Mouse (Mus musculus): ENCODE results near the gene Carmil1. TPM values are rescaled to one million over a fixed set of nuclear protein-coding genes. Genes with fewer than 3 reads are reported as not detected.

The Carmil1 gene
- polyA plus RNA-seq, 1 experiment from 2014 or later, result 48.6 TPM

DNA sequence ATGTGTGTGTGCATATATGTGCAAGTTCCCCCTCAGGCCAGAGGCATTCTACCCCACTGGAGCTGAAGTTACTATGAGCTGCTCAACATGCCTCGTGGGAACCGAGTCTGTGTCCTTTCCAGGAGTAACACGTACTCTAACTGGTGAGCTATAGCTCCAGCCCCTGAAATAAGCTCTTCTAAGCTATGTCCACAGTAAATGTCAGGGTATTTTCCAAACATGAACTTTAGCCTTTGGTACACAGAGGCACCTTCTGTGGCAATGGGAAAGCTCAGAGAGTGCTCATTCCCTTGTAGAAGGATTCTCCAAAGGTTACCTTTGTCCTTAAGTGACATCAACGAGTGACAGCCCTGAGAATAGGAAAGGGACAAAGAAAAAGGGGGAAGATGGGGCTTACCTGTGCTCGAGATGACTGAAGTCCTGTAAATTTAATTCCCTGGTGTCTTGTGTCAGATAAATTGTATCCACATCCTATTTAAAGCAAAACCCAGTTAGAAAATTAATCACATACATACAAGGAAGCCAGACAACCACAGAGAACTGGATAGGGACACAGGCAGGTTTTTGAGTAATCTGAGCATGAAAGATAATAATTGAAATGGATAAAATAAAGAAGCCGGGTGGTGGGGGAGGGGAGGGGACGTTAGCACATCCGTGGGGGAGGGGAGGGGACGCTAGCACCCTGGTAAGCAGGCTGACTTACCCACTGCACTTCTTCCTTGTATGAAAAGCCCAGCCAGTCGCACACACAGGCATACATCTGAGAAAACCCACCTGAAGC is 126.1 kb downstream of the Carmil1 start:
- Histone ChIP-seq H3K9me3 (ENCODE audit: control insufficient read depth, low read length) (no peaks in the 10 kb centered on the region), H3K36me3 (ENCODE audit: control insufficient read depth, insufficient read depth, low read length) (no peaks in the 10 kb centered on the region), H3K4me1 (ENCODE audit: control insufficient read depth, insufficient read depth, low read length) (0 out of 2 replicates have a peak, but pooled peaks cover 5% of the 10 kb centered on the region), H3K9ac (ENCODE audit: low read depth, low read length) (no peak overlapping the region), H3K27ac (ENCODE audit: low read depth, low read length) (no peak overlapping the region), H3K4me2 (replicated peaks; ENCODE audit: low read depth, low read length) (no peak overlapping the region), H3K4me3 (ENCODE audit: low read length) (no peak overlapping the region), H3K27me3 (ENCODE audit: control insufficient read depth, insufficient read depth, low read length) (no peaks in the 10 kb centered on the region)
- 48% methylated on average over 10 of the region's 10 CpGs for WGBS
- ATAC-seq (ENCODE audit: low FRiP score, low TSS enrichment), result no peak

DNA sequence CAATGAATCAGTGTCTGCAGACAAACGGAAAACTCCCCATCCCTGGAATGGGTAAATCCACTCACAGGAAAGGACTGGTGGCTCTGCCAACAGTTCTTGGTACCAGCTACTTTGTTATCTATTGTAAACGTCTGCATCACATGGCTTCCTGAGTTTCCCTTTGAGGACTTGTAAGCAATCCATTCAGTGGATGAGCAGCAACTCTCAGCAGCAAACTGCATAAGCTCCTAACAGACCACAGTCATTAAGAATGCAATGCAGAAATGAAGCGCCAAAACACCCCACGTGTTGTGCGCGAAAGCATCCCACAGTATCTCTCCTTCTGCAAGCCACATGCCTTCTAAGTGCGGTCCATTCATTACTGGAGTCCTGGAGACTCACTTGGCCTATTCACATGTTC is 128.0 kb downstream of the Carmil1 start:
- H3K4me1 ChIP-seq (ENCODE audit: control insufficient read depth, insufficient read depth, low read length), result 0 out of 2 replicates have a peak, but pooled peaks cover 5% of the 10 kb centered on the region

DNA sequence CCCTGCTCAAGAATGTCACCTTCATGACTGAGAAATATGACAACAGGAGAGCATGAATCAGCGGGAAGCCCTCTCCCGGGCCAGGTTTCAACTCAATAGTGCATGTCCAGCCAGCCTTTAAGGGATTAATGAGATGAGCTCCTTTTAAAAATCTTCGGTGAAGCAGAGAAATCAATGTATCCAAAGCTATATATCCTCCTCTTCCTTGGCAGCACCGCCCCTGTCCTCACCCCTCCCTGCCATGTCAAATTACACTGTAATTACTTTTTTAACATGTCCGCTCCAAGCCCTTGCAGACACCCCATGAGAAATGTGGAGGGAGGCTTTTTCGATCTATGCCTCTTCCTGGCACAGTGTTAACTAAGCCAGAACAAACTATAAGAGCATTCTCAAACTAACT is 129.3 kb downstream of the Carmil1 start:
- peak; percentile 72 for ATAC-seq (ENCODE audit: low FRiP score, low TSS enrichment)
- no peak overlapping the region for H3K27ac ChIP-seq (ENCODE audit: low read depth, low read length)
- no peak overlapping the region for H3K4me2 ChIP-seq (replicated peaks; ENCODE audit: low read depth, low read length)

More for the DNA sequence above, 128.0 kb downstream of the Carmil1 start:
- H3K36me3 ChIP-seq (ENCODE audit: control insufficient read depth, insufficient read depth, low read length), result no peaks in the 10 kb centered on the region
- 76% methylated on average over 7 of the region's 7 CpGs for WGBS
- no peaks in the 10 kb centered on the region for H3K27me3 ChIP-seq (ENCODE audit: control insufficient read depth, insufficient read depth, low read length)
- no peak overlapping the region for H3K4me3 ChIP-seq (ENCODE audit: low read length)
- ATAC-seq (ENCODE audit: low FRiP score, low TSS enrichment), result no peak
- H3K9ac ChIP-seq (ENCODE audit: low read depth, low read length), result no peak overlapping the region
- H3K27ac ChIP-seq (ENCODE audit: low read depth, low read length), result no peak overlapping the region
- no peaks in the 10 kb centered on the region for H3K9me3 ChIP-seq (ENCODE audit: control insufficient read depth, low read length)
- no peak overlapping the region for H3K4me2 ChIP-seq (replicated peaks; ENCODE audit: low read depth, low read length)

DNA sequence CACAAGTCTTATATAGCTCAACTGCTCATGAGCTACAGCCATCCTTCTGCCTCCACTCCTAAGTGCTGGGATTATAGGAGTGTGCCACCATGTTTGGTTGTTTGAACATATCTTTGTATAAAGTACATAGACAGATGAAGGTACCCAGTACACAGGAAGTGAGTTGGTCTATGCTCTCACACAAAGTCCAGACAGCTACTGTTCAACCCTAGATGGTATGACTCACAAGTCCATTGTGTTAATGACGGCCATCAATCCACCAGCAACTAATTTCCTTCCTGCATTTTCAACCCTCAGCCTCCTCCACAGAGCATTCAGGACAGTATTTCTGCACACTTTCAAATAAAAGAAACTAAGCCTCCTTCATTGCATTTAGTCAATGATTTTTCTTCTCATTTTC is 132.0 kb downstream of the Carmil1 start:
- Histone ChIP-seq H3K27ac (ENCODE audit: low read depth, low read length) (no peak overlapping the region), H3K27me3 (ENCODE audit: control insufficient read depth, insufficient read depth, low read length) (no peaks in the 10 kb centered on the region), H3K4me1 (ENCODE audit: control insufficient read depth, insufficient read depth, low read length) (0 out of 2 replicates have a peak, but pooled peaks cover 5% of the 10 kb centered on the region), H3K4me3 (ENCODE audit: low read length) (no peak overlapping the region), H3K36me3 (ENCODE audit: control insufficient read depth, insufficient read depth, low read length) (no peaks in the 10 kb centered on the region), H3K9ac (ENCODE audit: low read depth, low read length) (no peak overlapping the region), H3K9me3 (ENCODE audit: control insufficient read depth, low read length) (no peaks in the 10 kb centered on the region), H3K4me2 (replicated peaks; ENCODE audit: low read depth, low read length) (no peak overlapping the region)
- no peak for ATAC-seq (ENCODE audit: low FRiP score, low TSS enrichment)
- WGBS, result 74% methylated on average over 1 of the region's 1 CpGs

More for the DNA sequence above, 129.3 kb downstream of the Carmil1 start:
- no peak overlapping the region for H3K4me3 ChIP-seq (ENCODE audit: low read length)
- no peaks in the 10 kb centered on the region for H3K27me3 ChIP-seq (ENCODE audit: control insufficient read depth, insufficient read depth, low read length)
- no peaks in the 10 kb centered on the region for H3K9me3 ChIP-seq (ENCODE audit: control insufficient read depth, low read length)
- H3K4me1 ChIP-seq (ENCODE audit: control insufficient read depth, insufficient read depth, low read length), result 0 out of 2 replicates have a peak, but pooled peaks cover 5% of the 10 kb centered on the region
- no peaks in the 10 kb centered on the region for H3K36me3 ChIP-seq (ENCODE audit: control insufficient read depth, insufficient read depth, low read length)
- H3K9ac ChIP-seq (ENCODE audit: low read depth, low read length), result no peak overlapping the region
- 44% methylated on average over 6 of the region's 6 CpGs for WGBS

DNA sequence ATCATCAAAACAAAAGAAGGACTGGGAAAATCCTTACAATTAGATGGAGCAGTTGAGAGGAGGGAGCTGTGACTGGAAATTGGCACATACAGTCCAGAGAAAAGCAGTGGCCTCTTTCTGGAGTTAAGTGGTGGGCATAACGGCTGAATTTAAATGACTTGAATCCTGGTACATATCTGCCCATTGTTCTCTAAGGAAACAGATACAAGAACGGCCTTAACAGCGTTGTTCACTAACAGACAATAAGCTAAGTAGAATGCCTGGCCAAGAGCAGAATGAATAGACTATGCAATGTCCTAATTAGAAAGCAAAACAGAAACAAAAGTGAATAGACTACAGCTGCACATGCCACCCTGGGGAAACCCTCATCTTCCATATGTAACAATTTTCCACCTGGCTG is 133.6 kb downstream of the Carmil1 start:
- H3K4me1 ChIP-seq (ENCODE audit: control insufficient read depth, insufficient read depth, low read length), result 0 out of 2 replicates have a peak, but pooled peaks cover 5% of the 10 kb centered on the region
- no peaks in the 10 kb centered on the region for H3K27me3 ChIP-seq (ENCODE audit: control insufficient read depth, insufficient read depth, low read length)
- no peak overlapping the region for H3K9ac ChIP-seq (ENCODE audit: low read depth, low read length)
- H3K27ac ChIP-seq (ENCODE audit: low read depth, low read length), result no peak overlapping the region
- H3K4me3 ChIP-seq (ENCODE audit: low read length), result no peak overlapping the region
- H3K4me2 ChIP-seq (replicated peaks; ENCODE audit: low read depth, low read length), result no peak overlapping the region
- no peaks in the 10 kb centered on the region for H3K9me3 ChIP-seq (ENCODE audit: control insufficient read depth, low read length)
- ATAC-seq (ENCODE audit: low FRiP score, low TSS enrichment), result no peak
- H3K36me3 ChIP-seq (ENCODE audit: control insufficient read depth, insufficient read depth, low read length), result no peaks in the 10 kb centered on the region
- WGBS, result 91% methylated on average over 3 of the region's 3 CpGs

DNA sequence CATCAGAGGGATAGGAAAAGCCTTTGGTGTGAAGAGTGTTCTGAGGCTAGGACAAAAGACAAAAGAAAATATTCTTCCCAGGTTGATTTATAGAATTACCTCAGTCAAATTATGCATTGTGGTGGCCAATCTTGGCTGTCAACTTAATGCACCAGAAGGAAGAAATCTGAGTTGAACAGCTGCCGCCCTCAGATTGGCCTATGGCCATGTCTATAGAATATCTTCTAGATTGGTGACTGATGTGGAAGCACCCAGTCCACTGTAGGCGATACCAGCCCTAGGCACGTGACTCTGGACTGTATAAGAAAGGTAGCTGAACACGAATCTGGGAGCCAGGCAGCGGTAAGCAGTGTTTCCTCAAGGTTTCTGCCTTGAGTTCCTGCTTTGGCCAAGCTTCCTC is 134.1 kb downstream of the Carmil1 start:
- no peak overlapping the region for H3K9ac ChIP-seq (ENCODE audit: low read depth, low read length)
- H3K27ac ChIP-seq (ENCODE audit: low read depth, low read length), result no peak overlapping the region
- no peaks in the 10 kb centered on the region for H3K36me3 ChIP-seq (ENCODE audit: control insufficient read depth, insufficient read depth, low read length)
- no peak overlapping the region for H3K4me2 ChIP-seq (replicated peaks; ENCODE audit: low read depth, low read length)
- H3K27me3 ChIP-seq (ENCODE audit: control insufficient read depth, insufficient read depth, low read length), result no peaks in the 10 kb centered on the region
- H3K4me1 ChIP-seq (ENCODE audit: control insufficient read depth, insufficient read depth, low read length), result 0 out of 2 replicates have a peak, but pooled peaks cover 3% of the 10 kb centered on the region
- no peak for ATAC-seq (ENCODE audit: low FRiP score, low TSS enrichment)
- no peak overlapping the region for H3K4me3 ChIP-seq (ENCODE audit: low read length)
- H3K9me3 ChIP-seq (ENCODE audit: control insufficient read depth, low read length), result no peaks in the 10 kb centered on the region
- whole genome bisulfite sequencing, result 93% methylated on average over 5 of the region's 5 CpGs

DNA sequence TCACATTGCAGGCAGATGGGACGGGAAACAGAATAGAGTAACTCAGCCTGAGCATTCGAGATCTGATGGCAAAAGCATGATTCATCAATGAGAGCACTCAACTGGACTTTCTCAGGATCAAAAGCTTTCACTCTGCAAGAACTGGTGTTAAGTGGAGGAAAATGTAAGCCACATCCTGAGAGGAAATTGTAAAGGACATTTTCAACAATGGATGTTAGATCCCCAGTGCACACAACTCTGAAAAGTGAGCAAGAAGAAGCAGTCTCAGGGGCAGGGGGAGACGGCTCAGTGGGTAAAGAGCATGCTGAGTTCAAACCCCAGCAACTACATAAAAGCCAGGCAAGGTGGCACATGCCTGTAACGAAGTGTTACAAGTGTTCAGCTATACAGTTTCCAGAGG is 135.7 kb downstream of the Carmil1 start:
- no peak overlapping the region for H3K27ac ChIP-seq (ENCODE audit: low read depth, low read length)
- H3K9ac ChIP-seq (ENCODE audit: low read depth, low read length), result no peak overlapping the region
- no peak overlapping the region for H3K4me2 ChIP-seq (replicated peaks; ENCODE audit: low read depth, low read length)
- WGBS, result 75% methylated on average over 4 of the region's 4 CpGs
- no peaks in the 10 kb centered on the region for H3K36me3 ChIP-seq (ENCODE audit: control insufficient read depth, insufficient read depth, low read length)
- no peaks in the 10 kb centered on the region for H3K4me1 ChIP-seq (ENCODE audit: control insufficient read depth, insufficient read depth, low read length)
- H3K9me3 ChIP-seq (ENCODE audit: control insufficient read depth, low read length), result no peaks in the 10 kb centered on the region
- no peaks in the 10 kb centered on the region for H3K27me3 ChIP-seq (ENCODE audit: control insufficient read depth, insufficient read depth, low read length)
- no peak for ATAC-seq (ENCODE audit: low FRiP score, low TSS enrichment)
- no peak overlapping the region for H3K4me3 ChIP-seq (ENCODE audit: low read length)

DNA sequence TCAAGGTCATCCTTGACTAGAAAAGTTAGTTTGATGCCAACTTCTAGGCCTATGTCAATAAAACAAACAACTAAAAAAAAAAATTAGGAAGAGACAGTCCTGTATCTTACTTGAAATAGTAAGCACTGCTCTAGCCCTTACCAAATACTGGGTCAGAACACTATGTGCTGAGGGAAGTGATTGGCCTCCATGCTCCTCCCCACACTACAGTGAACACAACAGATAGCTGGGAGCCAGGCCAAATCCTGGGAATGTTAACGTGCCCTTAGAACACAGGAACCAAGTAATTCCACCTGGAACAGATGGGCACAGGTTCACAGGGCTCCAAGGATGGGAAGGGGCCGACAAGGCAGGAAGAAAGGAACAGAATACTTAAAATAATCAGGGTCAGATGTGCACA is 136.5 kb downstream of the Carmil1 start:
- no peak overlapping the region for H3K9ac ChIP-seq (ENCODE audit: low read depth, low read length)
- WGBS, result 70% methylated on average over 2 of the region's 2 CpGs
- no peaks in the 10 kb centered on the region for H3K4me1 ChIP-seq (ENCODE audit: control insufficient read depth, insufficient read depth, low read length)
- no peak for ATAC-seq (ENCODE audit: low FRiP score, low TSS enrichment)
- no peak overlapping the region for H3K27ac ChIP-seq (ENCODE audit: low read depth, low read length)
- H3K36me3 ChIP-seq (ENCODE audit: control insufficient read depth, insufficient read depth, low read length), result no peaks in the 10 kb centered on the region
- no peak overlapping the region for H3K4me3 ChIP-seq (ENCODE audit: low read length)
- H3K9me3 ChIP-seq (ENCODE audit: control insufficient read depth, low read length), result no peaks in the 10 kb centered on the region
- H3K27me3 ChIP-seq (ENCODE audit: control insufficient read depth, insufficient read depth, low read length), result no peaks in the 10 kb centered on the region
- no peak overlapping the region for H3K4me2 ChIP-seq (replicated peaks; ENCODE audit: low read depth, low read length)

DNA sequence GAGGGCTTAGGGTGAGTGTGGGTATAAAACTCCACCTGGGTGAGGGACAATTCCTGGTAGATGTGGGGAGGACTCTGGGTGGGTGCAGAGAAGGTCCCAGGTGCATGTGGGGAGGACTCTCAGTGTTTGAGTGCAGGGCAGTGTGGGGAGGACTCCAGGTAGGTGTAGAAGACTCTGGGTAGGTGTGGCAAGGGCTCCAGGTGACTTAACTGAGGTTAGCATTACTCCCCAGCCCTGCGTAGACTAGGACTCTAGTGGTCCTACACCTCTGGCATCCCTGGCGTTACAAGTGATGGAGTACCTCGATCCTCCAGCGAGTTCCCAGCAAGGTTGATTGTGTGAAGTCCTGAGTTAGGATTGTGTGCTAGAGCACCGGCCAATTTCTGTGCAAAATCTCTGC is 143.8 kb downstream of the Carmil1 start:
- Histone ChIP-seq H3K4me2 (replicated peaks; ENCODE audit: low read depth, low read length) (no peak overlapping the region), H3K9ac (ENCODE audit: low read depth, low read length) (no peak overlapping the region), H3K36me3 (ENCODE audit: control insufficient read depth, insufficient read depth, low read length) (peaks cover 4% of the 10 kb centered on the region), H3K9me3 (ENCODE audit: control insufficient read depth, low read length) (no peaks in the 10 kb centered on the region), H3K4me1 (ENCODE audit: control insufficient read depth, insufficient read depth, low read length) (no peaks in the 10 kb centered on the region), H3K27me3 (ENCODE audit: control insufficient read depth, insufficient read depth, low read length) (no peaks in the 10 kb centered on the region), H3K27ac (ENCODE audit: low read depth, low read length) (no peak overlapping the region), H3K4me3 (ENCODE audit: low read length) (no peak overlapping the region)
- 94% methylated on average over 5 of the region's 5 CpGs for WGBS
- ATAC-seq (ENCODE audit: low FRiP score, low TSS enrichment), result no peak

Data from kidney, embryonic 14.5 days (tissue).